Mouse (Mus musculus) inflammation-experienced regulatory T-cells, adult 6 months (primary cell): ENCODE results near the gene Akr1c6. TPM values are rescaled to one million over a fixed set of nuclear protein-coding genes. Genes with fewer than 3 reads are reported as not detected.
"Not testable (repeated sequence)": the region's sequence is repeated elsewhere in the genome, so short reads cannot be mapped to it uniquely, and the experiment has no call there.

Source experiments
- ATAC-seq: one replicate; pipeline ENCODE4 v1.8.0; 2017
- polyA plus RNA-seq, 3 experiments: library from polyadenylated mRNA; unstranded; fragments of 100-300 nt; shearing (Covaris generic); gene quantifications; one replicate each; pipeline ENCODE4 v1.2.1; 2017

Gene Akr1c6
- polyA plus RNA-seq: not detected

DNA sequence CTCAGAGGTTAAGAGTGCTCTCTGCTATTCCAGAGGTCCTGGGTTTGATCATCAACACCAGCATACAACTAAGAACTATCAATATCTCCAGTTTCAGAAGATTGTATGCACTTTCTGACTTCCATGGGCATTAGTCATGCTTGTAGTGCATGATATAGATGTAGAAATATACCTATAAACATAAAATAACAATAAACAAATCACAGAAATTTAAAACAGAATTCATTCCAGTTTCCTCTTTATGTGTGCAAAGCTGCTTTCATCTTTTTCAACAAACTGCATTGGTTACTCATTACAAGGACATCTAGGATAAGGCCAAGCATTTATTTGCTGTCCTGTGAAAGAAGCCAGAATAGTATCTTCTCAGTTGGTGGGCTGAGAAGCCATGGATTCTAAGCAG, at the start of gene Akr1c6:
Akr1c6 (plus strand) TSS at position 301 of the 400 bp plus-strand sequence.
- no peak for ATAC-seq

DNA sequence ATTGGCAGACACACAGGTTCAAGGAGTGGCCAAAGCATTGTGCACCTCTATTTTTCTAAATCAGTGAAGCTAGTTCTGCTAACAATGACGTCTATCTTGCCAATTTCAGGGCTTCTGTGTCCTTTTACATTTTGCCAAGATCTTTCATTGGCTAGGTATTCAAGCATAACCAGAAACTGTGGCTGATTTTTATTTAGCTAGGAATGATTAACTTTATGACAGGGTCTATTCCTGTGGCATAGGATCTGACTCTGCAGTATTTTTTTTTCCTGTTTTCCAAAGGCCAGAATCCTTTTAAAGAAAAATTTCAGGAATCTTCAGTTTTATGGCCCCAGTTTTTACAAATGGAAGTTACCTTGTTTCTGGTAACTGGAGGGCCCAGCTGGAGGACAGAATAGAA, 49.2 kb upstream of the Akr1c6 start:
- no peak for ATAC-seq

- ATAC-seq: no peak
Observed at GRCm38 (mm10) chr13:4385541-4385940, 48.6 kb upstream of the Akr1c6 start.

GRCm38 (mm10) chr13:4388762-4389446, 45.2 kb upstream of the Akr1c6 start:
- no peak for ATAC-seq

DNA sequence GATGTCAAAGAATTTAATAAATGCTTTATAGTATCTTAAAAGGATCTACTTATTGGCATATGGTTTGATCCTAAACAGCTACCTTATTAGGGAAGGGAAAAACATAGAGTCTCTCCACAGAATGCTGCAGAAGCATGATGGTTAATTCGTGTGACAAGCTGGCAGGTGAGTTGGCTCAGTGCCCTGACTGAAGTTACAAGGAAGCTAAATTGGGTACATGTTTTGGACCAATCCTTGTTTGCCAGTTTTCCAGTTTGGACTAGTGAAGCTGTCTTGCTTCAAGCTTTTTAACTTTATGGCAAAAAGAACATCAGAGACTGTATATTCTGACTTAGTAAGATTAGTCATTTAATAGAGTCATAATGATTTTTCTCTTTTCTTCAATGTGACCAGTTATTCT, 33.7 kb upstream of the Akr1c6 start:
- not testable (repeated sequence) for ATAC-seq

DNA sequence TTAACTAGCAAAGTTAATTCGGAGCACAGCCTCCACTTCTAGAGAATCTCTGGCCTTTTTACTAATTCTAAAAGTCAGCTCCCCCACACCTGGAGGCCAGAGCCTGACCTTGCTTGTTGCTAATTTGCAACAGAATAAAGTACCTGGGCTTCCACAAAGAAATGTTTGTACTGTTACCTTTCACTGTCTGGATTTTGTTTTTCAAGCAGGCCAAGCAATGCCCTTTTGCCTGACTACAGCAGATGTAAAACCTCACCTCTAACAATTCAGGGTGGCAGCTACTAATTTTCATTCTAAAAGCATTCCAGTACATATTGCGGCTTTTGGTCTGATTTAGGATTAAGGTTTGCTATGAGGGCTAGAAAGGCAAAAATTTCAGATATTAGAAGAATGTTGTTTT, 33.3 kb upstream of the Akr1c6 start:
- no peak for ATAC-seq

GRCm38 (mm10) chr13:4402221-4402620, 31.9 kb upstream of the Akr1c6 start:
- no peak for ATAC-seq

DNA sequence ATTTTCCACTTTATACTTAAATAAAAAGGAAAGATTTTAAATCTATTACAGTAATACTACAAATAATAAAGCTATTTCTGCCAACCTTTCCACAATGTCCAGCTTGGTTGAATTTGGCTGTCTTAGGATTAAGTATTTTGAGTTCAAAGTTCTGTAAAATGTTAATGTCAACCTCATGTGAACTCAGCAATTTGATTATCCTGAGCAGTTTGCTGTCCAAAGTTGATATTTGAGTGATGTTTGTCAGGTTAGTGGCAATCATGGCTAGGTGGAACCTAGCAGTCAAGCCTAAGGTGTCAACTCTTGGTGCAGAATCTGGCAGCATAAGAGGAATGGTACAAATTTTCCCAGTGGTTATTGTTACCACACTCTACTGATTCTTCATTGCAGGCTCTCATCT, 29.4 kb upstream of the Akr1c6 start:
- ATAC-seq: no peak

- ATAC-seq: no peak
Observed at GRCm38 (mm10) chr13:4406771-4407170, 27.3 kb upstream of the Akr1c6 start.

- no peak for ATAC-seq
Observed at GRCm38 (mm10) chr13:4428558-4428957, 5.5 kb upstream of the Akr1c6 start.

DNA sequence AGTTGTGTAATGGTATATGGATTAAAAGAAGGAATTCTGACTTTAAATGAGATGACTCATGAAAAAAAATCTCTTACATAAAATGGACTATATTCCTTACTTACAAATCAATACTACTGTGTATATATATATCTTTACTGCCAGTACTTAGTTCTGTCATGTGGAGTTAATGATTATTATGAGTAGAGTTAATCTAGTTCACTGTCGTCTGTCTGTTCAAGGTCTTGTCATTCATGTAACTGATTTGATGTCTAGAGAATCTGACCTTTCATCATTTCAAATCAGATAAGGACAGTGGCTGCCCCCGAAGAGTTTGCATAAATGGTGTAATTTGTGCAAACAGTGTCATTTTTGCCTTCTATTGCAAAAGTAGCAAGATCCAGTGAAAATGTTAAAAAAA, 5.1 kb upstream of the Akr1c6 start:
- ATAC-seq: no peak

GRCm38 (mm10) chr13:4431129-4431528, 3.0 kb upstream of the Akr1c6 start:
- ATAC-seq: no peak

DNA sequence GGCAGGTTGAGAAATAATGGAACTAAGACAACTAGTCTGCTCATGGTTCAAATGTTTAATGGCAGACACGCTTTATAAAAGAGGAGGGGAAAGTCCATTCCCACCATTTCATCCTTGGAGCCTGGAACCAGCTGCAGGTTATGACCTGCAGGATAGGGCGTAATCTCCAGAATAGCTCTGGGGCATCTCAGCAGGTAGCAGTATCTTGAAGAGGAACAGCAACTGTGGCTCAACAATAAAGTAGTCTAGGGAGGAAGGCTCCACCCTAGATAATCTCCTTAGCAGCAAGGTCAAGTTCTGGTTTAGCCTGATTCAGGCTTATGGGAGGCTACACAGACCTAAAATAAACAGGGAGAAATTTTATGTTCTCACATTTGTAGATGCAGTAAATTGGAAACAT, 31.5 kb downstream of the Akr1c6 start:
- no peak for ATAC-seq

GRCm38 (mm10) chr13:4467896-4468295, 33.8 kb downstream of the Akr1c6 start:
- no peak for ATAC-seq

Other genes with a start within 250 kb of the Akr1c6 start
- 10 to 100 TPM; 33.4 to 48.9 (median 37.7) TPM for gene Akr1c13, start 243.2 kb upstream of the Akr1c6 start, polyA plus RNA-seq
- gene Akr1c19, start 205.6 kb upstream of the Akr1c6 start, polyA plus RNA-seq: not detected
- gene Akr1c12, start 154.9 kb upstream of the Akr1c6 start, polyA plus RNA-seq: 1 to 10 TPM; 2.0 to 7.9 (median 3.0) TPM
- not detected for gene Akr1c20, start 89.0 kb downstream of the Akr1c6 start, polyA plus RNA-seq
- gene Akr1c21, start 139.8 kb downstream of the Akr1c6 start, polyA plus RNA-seq: not detected
- gene Akr1e1, start 174.9 kb downstream of the Akr1c6 start, polyA plus RNA-seq: 10 to 100 TPM; 18.3 to 22.7 (median 21.4) TPM